Mouse (Mus musculus) intestine, embryonic 16.5 days (tissue): Measurements from ENCODE around the gene Olfr553. TPM values are rescaled to one million over a fixed set of nuclear protein-coding genes. Genes with fewer than 3 reads are reported as not detected.

ENCODE experiments used
- ATAC-seq: fragments of 200-750 bp; cut with Nextera tagmentation; 2 replicates; pipeline ENCODE4 v1.8.0; 2017; ENCODE audit warnings: moderate TSS enrichment, moderate library complexity
- H3K27ac ChIP-seq: fragments of 300-500 bp; sonication (generic); 2 replicates; pipeline ENCODE4 v1.5.1; 2014; ENCODE audit warnings: mild to moderate bottlenecking, low read length
- H3K27me3 ChIP-seq: fragments of 300-500 bp; sonication (generic); replicated peaks from 2 replicates; pipeline ENCODE4 v1.6.1; 2014; ENCODE audit warnings: low read length, control low read depth, mixed read lengths; ENCODE audit not compliant: control insufficient read depth, insufficient read depth
- H3K36me3 ChIP-seq: fragments of 300-500 bp; sonication (generic); 2 replicates; pipeline ENCODE4 v1.6.1; 2014; ENCODE audit warnings: low read length, control low read depth; ENCODE audit not compliant: control insufficient read depth, insufficient read depth
- H3K4me1 ChIP-seq: fragments of 300-500 bp; sonication (generic); 2 replicates; pipeline ENCODE4 v1.6.1; 2014; ENCODE audit warnings: low read length, control low read depth, mixed read lengths; ENCODE audit not compliant: control insufficient read depth, insufficient read depth
- H3K4me2 ChIP-seq: fragments of 300-500 bp; sonication (generic); 2 replicates; pipeline ENCODE4 v1.6.1; 2014; ENCODE audit warnings: low read depth, low read length, control low read depth
- H3K4me3 ChIP-seq: fragments of 300-500 bp; sonication (generic); 2 replicates; pipeline ENCODE4 v1.5.1; 2014; ENCODE audit warnings: mild to moderate bottlenecking, low read length
- H3K9ac ChIP-seq: fragments of 300-500 bp; sonication (generic); 2 replicates; pipeline ENCODE4 v1.6.1; 2014; ENCODE audit warnings: low read depth, low read length
- H3K9me3 ChIP-seq: fragments of 300-500 bp; sonication (generic); 2 replicates; pipeline ENCODE4 v1.6.1; 2016; ENCODE audit warnings: low read length, control low read depth; ENCODE audit not compliant: control insufficient read depth
- WGBS: fragments of 180-500 bp; shearing (Covaris S2); extraction: QIAGEN DNeasy Blood & Tissue Kit; methylation state at CpG from one replicate; pipeline ENCODE4 v1.1.7; 2014; 5-methylcytosine and 5-hydroxymethylcytosine counted together
- polyA plus RNA-seq: library from polyadenylated mRNA; unstranded; fragments of >200 nt; fragmentation: Nextera tagmentation; extraction: Ambion mirVana; gene quantifications from 2 replicates; pipeline ENCODE4 v1.2.1, GENCODE M21; 2015

Gene Olfr553
- polyA plus RNA-seq, 1 experiment from 2014 or later, result not detected

GRCm38 (mm10) chr7:102591786-102592185, 26.2 kb downstream of the Olfr553 start, which contains the start of gene Olfr551:
TSS of gene Olfr551 (minus strand) at chr7:102591886.
- no peak within 1 kb of the TSS for H3K4me2 ChIP-seq
- H3K36me3 ChIP-seq, result no peaks in the 10 kb centered on the region
- WGBS, result 92% methylated on average over 3 of the region's 3 CpGs
- H3K4me3 ChIP-seq, result no peak within 1 kb of the TSS
- no peaks in the 10 kb centered on the region for H3K9me3 ChIP-seq
- no peaks in the 10 kb centered on the region for H3K27me3 ChIP-seq
- ATAC-seq, result no peak
- H3K9ac ChIP-seq, result no peak within 1 kb of the TSS
- H3K27ac ChIP-seq, result no peak within 1 kb of the TSS
- no peaks in the 10 kb centered on the region for H3K4me1 ChIP-seq

- WGBS, result 56% methylated on average over 6 of the region's 6 CpGs
- Histone ChIP-seq H3K9ac (no peak overlapping the region), H3K4me3 (no peak overlapping the region), H3K9me3 (no peaks in the 10 kb centered on the region), H3K27ac (no peak overlapping the region), H3K4me2 (no peak overlapping the region), H3K27me3 (no peaks in the 10 kb centered on the region), H3K36me3 (no peaks in the 10 kb centered on the region), H3K4me1 (no peaks in the 10 kb centered on the region)
- ATAC-seq, result no peak
These were observed 42.0 kb downstream of the Olfr553 start for GRCm38 (mm10) chr7:102575998-102576397.

DNA sequence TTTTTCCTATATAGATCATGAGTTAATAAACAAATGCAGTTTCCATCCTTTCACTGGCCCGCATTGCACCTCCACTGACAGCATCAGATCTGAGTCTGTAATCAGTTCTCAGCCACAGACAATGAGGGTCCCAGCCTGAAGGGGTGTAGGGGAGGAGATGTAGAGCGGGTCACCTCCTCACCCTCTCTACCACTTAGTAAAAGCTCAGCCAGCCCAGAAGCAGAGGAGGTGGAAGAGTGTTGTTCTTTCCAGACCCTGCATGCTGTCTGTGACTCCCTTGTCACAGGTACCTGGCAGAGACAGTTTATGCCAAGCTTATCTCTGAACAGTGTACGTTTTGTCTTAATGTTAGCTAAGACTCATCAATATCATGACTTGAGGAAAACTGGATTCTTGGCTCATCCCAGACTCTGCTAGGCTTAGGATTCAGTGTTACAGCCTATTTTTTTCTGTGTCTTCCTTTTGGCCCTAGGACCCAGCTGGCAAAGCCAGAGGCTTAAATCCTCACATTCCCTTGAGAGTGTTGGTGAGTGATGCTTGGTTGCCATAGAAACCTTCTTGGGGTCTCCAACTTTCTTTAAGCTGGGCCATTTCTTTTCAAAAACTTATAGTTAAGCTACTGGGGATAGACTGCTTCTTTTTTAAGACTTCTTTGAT, 44.7 kb downstream of the Olfr553 start:
- no peak overlapping the region for H3K4me2 ChIP-seq
- H3K9ac ChIP-seq, result no peak overlapping the region
- no peak overlapping the region for H3K4me3 ChIP-seq
- H3K27me3 ChIP-seq, result no peaks in the 10 kb centered on the region
- no peaks in the 10 kb centered on the region for H3K36me3 ChIP-seq
- no peak overlapping the region for H3K27ac ChIP-seq
- 74% methylated on average over 3 of the region's 3 CpGs for WGBS
- ATAC-seq, result no peak
- H3K4me1 ChIP-seq, result no peaks in the 10 kb centered on the region
- H3K9me3 ChIP-seq, result no peaks in the 10 kb centered on the region

- no peaks in the 10 kb centered on the region for H3K27me3 ChIP-seq
These were observed 46.9 kb downstream of the Olfr553 start, which contains the start of gene Olfr550 for GRCm38 (mm10) chr7:102571142-102571541. TSS of gene Olfr550 (plus strand) at chr7:102571442.

DNA sequence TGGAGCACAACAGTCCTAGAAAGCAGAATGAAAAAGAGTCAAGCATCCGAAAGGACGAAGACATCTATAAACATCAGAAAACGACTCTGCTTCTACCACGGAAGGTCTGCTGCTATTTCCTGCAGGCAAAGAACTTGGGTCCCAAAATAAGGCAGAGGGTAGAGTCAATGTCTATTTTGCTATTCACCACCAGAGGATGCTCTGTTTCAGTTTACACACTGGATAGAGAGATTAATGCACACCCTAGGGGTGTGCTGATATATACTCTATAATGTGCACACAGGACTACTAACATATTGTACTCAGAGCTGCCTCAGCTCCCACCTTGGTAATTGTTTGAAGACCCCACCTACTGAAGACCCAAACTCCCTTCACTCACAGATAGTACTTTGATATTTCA, 51.8 kb downstream of the Olfr553 start:
- no peak for ATAC-seq
- no peaks in the 10 kb centered on the region for H3K27me3 ChIP-seq
- no peaks in the 10 kb centered on the region for H3K36me3 ChIP-seq
- H3K4me1 ChIP-seq, result 0 out of 2 replicates have a peak, but pooled peaks cover 6% of the 10 kb centered on the region
- WGBS, result 91% methylated on average over 4 of the region's 4 CpGs
- H3K4me2 ChIP-seq, result no peak overlapping the region
- no peaks in the 10 kb centered on the region for H3K9me3 ChIP-seq
- H3K4me3 ChIP-seq, result no peak overlapping the region
- no peak overlapping the region for H3K27ac ChIP-seq
- H3K9ac ChIP-seq, result no peak overlapping the region

More at GRCm38 (mm10) chr7:102571142-102571541, 46.9 kb downstream of the Olfr553 start, which contains the start of gene Olfr550:
- Histone ChIP-seq H3K9me3 (no peaks in the 10 kb centered on the region), H3K36me3 (no peaks in the 10 kb centered on the region), H3K4me1 (no peaks in the 10 kb centered on the region), H3K4me3 (no peak within 1 kb of the TSS), H3K4me2 (no peak within 1 kb of the TSS), H3K27ac (no peak within 1 kb of the TSS), H3K9ac (no peak within 1 kb of the TSS)
- WGBS, result 88% methylated on average over 8 of the region's 8 CpGs
- ATAC-seq, result no peak

DNA sequence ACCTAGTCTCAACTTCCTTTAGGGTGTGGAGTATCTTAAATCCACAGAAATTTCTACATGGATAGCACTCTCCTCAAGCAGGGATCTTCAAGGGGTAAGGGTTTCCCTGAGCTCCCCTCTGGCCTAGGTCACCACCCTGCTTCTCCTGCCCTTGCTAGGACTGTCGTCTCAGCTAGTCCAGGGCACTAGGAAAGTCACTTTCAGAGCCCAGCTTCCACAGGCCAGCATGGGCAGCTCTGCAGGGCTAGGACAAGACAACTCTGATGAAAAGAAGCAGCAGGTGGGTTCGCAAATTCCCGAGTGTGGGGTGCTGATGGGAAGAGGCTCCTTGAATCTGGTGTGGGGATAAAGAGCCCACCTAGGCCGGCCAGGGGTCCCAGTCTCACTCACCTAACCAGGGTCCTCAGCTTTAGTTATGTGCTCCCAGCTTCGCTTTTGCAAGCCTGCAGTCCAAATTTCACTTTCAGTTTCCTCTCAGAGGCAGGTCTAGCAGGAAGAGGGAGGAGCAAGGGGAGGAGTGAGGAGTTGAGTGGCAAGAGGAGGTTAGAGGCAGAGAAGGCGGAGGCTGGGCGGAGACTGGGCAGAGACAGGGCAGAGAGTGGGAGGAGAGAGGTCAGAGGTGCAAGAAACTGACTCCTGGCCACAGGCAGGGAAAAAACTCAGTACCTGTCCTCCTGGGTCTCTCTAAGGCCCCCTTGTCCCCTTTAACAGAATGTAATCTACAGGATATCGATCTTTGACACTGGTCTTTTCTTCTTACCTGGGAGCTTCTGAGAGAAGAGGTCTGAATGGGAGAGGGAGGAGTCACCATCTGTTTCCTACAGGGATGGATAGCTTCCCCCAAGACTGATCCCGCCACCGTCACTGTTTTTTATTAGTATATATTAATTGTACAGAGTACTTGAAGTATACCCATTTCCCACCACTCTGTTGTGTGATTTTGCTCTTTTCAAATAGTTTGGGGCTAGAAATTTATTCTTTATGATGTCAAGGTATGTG, 52.7 kb downstream of the Olfr553 start, which contains the start of gene Trim21:
Trim21 (minus strand) TSS at position 488 of the 999 bp plus-strand sequence.
- WGBS, result 14% methylated on average over 10 of the region's 10 CpGs
- ATAC-seq, result peak; percentile 100
- no peaks in the 10 kb centered on the region for H3K9me3 ChIP-seq
- H3K4me3 ChIP-seq, result peak within 1 kb of the TSS; percentile 70
- H3K9ac ChIP-seq, result peak within 1 kb of the TSS; percentile 78
- no peaks in the 10 kb centered on the region for H3K27me3 ChIP-seq
- peak within 1 kb of the TSS; percentile 85 for H3K4me2 ChIP-seq
- H3K27ac ChIP-seq, result no peak within 1 kb of the TSS
- H3K4me1 ChIP-seq, result 0 out of 2 replicates have a peak, but pooled peaks cover 6% of the 10 kb centered on the region
- no peaks in the 10 kb centered on the region for H3K36me3 ChIP-seq

Other genes starting within 250 kb of the Olfr553 start
- 106 and 120 TPM in 2 replicates for gene Rrm1, start 176.5 kb downstream of the Olfr553 start, polyA plus RNA-seq
- 0.09 and 0.16 TPM in 2 replicates for gene Olfr543, start 136.5 kb downstream of the Olfr553 start, polyA plus RNA-seq
- 0.04 TPM in 1 of 2 replicates, not detected in the other for gene Olfr544, start 129.9 kb downstream of the Olfr553 start, polyA plus RNA-seq
- gene Olfr545, start 118.6 kb downstream of the Olfr553 start, polyA plus RNA-seq, result not detected in 2 replicates
- gene Olfr547, start 83.5 kb downstream of the Olfr553 start, polyA plus RNA-seq, result not detected in 2 replicates
- not detected in 2 replicates for gene Olfr548-ps1, start 77.3 kb downstream of the Olfr553 start, polyA plus RNA-seq
- not detected in 2 replicates for gene Olfr549, start 68.3 kb downstream of the Olfr553 start, polyA plus RNA-seq
- 0.32 and 0.50 TPM in 2 replicates for gene Trim21, start 52.7 kb downstream of the Olfr553 start, polyA plus RNA-seq
- not detected in 2 replicates for gene Olfr550, start 46.8 kb downstream of the Olfr553 start, polyA plus RNA-seq
- not detected in 2 replicates for gene Olfr551, start 26.3 kb downstream of the Olfr553 start, polyA plus RNA-seq
- gene Olfr552, start 20.4 kb downstream of the Olfr553 start, polyA plus RNA-seq, result not detected in 2 replicates
- gene Olfr554, start 20.2 kb upstream of the Olfr553 start, polyA plus RNA-seq, result not detected in 2 replicates
- gene Olfr555, start 40.6 kb upstream of the Olfr553 start, polyA plus RNA-seq, result not detected in 2 replicates
- not detected in 2 replicates for gene Olfr556, start 46.7 kb upstream of the Olfr553 start, polyA plus RNA-seq
- gene Trim68, start 69.1 kb upstream of the Olfr553 start, polyA plus RNA-seq, result 9.3 and 9.6 TPM in 2 replicates
- not detected in 2 replicates for gene Olfr557, start 77.7 kb upstream of the Olfr553 start, polyA plus RNA-seq
- 0.22 and 0.26 TPM in 2 replicates for gene Olfr558, start 84.0 kb upstream of the Olfr553 start, polyA plus RNA-seq
- not detected in 2 replicates for gene Olfr33, start 100.9 kb upstream of the Olfr553 start, polyA plus RNA-seq
- not detected in 2 replicates for gene Olfr559, start 109.3 kb upstream of the Olfr553 start, polyA plus RNA-seq
- not detected in 2 replicates for gene Olfr560, start 141.1 kb upstream of the Olfr553 start, polyA plus RNA-seq
- 0.39 and 0.58 TPM in 2 replicates for gene Olfr78, start 141.3 kb upstream of the Olfr553 start, polyA plus RNA-seq
- not detected in 2 replicates for gene Olfr561, start 153.0 kb upstream of the Olfr553 start, polyA plus RNA-seq
- not detected in 2 replicates for gene Olfr564, start 185.3 kb upstream of the Olfr553 start, polyA plus RNA-seq
- not detected in 2 replicates for gene Olfr566, start 240.5 kb upstream of the Olfr553 start, polyA plus RNA-seq